Mouse (Mus musculus): Measurements from ENCODE around the gene Sepsecs. TPM values are rescaled to one million over a fixed set of nuclear protein-coding genes. Genes with fewer than 3 reads are reported as not detected.

The Sepsecs gene
- polyA plus RNA-seq (2021; fragmentation: Nextera tagmentation), result 3.1 and 5.2 TPM in 2 replicates
- long read RNA-seq, experiment 1, full-length matches to known transcripts, result 48 of 69 reads
- long read RNA-seq, experiment 1, partial matches to known transcripts, result 6 of 69 reads
- long read RNA-seq, experiment 1, other reads (novel, unspliced or antisense), result 15 of 69 reads
- long read RNA-seq, experiment 2, full-length matches to known transcripts, result 9 of 16 reads
- long read RNA-seq, experiment 2, partial matches to known transcripts, result 1 of 16 reads
- long read RNA-seq, experiment 2, other reads (novel, unspliced or antisense), result 6 of 16 reads

DNA sequence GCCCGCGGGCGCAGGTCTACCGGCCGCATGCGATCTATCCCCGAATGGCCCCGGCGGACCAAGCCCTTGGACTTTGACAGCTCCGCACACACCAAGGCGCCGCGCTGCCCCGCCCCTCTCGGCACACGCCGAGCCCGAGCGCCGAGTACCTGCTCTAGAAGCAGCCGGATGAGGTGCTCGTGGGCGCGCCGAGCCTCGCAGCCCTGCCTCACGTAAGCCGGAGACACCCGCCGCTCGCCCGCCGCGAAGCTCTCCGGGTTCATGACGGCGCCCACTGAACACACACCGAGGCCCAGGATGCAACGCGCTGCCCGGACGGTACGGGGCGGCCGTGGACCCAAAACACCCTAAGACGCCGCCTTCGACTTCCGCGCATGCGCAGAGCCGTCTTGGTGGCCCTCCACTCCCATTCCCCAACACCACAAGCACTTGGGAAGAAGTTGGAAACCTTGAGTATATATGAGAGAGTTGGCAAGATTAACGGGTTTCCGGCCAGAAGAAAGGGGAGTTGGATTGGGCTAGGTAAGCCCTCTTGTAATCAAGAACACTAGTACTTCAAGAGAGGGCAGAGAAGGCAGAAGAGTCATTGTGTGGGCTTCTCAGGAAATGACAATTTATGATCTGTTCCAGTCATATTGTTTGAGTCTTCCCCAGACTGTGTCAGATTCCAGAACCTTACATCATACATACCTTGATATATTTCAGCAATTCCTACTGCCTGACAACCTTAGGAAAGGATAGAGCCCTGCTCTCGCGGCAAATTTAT, at the start of gene Sepsecs:
Gene Sepsecs (minus strand): TSS at position 283 of the 766 bp plus-strand sequence.

Other genes with a start within 250 kb of the Sepsecs start
- gene Ccdc149, start 198.2 kb downstream of the Sepsecs start, polyA plus RNA-seq (2021; fragmentation: Nextera tagmentation), result 8.6 and 15.5 TPM in 2 replicates
- gene Lgi2, start 103.2 kb downstream of the Sepsecs start, polyA plus RNA-seq (2021; fragmentation: Nextera tagmentation), result 4.3 and 4.9 TPM in 2 replicates
- 1.0 and 1.5 TPM in 2 replicates for gene Pi4k2b, start 71.9 kb upstream of the Sepsecs start, polyA plus RNA-seq (2021; fragmentation: Nextera tagmentation)
- gene Zcchc4, start 105.7 kb upstream of the Sepsecs start, polyA plus RNA-seq (2021; fragmentation: Nextera tagmentation), result 5.8 and 6.8 TPM in 2 replicates
- 31.1 and 34.6 TPM in 2 replicates for gene Anapc4, start 164.3 kb upstream of the Sepsecs start, polyA plus RNA-seq (2021; fragmentation: Nextera tagmentation)

Data from left cerebral cortex, adult 6 months (tissue).